Mouse (Mus musculus): ENCODE measurements around the gene Ugt1a5.
A peak's percentile ranks its signal among the peaks of the same experiment; 100 is the strongest.

Ugt1a5 gene

GRCm38 (mm10) chr1:88195687-88196086, 29.9 kb downstream of the Ugt1a5 start:
- no peak for DNase-seq (ENCODE audit: extremely low spot score, low read depth, low spot score)

- DNase-seq (ENCODE audit: extremely low spot score, low read depth, low spot score), result no peak
These were observed 31.6 kb downstream of the Ugt1a5 start for GRCm38 (mm10) chr1:88197443-88197842.

GRCm38 (mm10) chr1:88199996-88200395, 34.2 kb downstream of the Ugt1a5 start:
- no peak for DNase-seq (ENCODE audit: extremely low spot score, low read depth, low spot score)

GRCm38 (mm10) chr1:88200456-88200855, 34.6 kb downstream of the Ugt1a5 start, which contains the start of gene Ugt1a2:
TSS of gene Ugt1a2 (plus strand) at chr1:88200601.
- DNase-seq (ENCODE audit: extremely low spot score, low read depth, low spot score), result no peak

GRCm38 (mm10) chr1:88205294-88205922, 39.6 kb downstream of the Ugt1a5 start, which contains the start of gene Dnajb3:
TSS of gene Dnajb3 (minus strand) at chr1:88205782.
- peak; percentile 33 for DNase-seq (ENCODE audit: extremely low spot score, low read depth, low spot score)

GRCm38 (mm10) chr1:88206843-88207479, 41.1 kb downstream of the Ugt1a5 start:
- DNase-seq (ENCODE audit: extremely low spot score, low read depth, low spot score), result no peak

GRCm38 (mm10) chr1:88211812-88212211, 46.0 kb downstream of the Ugt1a5 start, which contains the start of gene Ugt1a1:
TSS of gene Ugt1a1 (plus strand) at chr1:88211959.
- no peak for DNase-seq (ENCODE audit: extremely low spot score, low read depth, low spot score)

GRCm38 (mm10) chr1:88212341-88213045, 46.7 kb downstream of the Ugt1a5 start:
- no peak for DNase-seq (ENCODE audit: extremely low spot score, low read depth, low spot score)

- no peak for DNase-seq (ENCODE audit: extremely low spot score, low read depth, low spot score)
These were observed 47.2 kb downstream of the Ugt1a5 start for GRCm38 (mm10) chr1:88213061-88213460.

- no peak for DNase-seq (ENCODE audit: extremely low spot score, low read depth, low spot score)
These were observed 48.1 kb downstream of the Ugt1a5 start for GRCm38 (mm10) chr1:88213766-88214461.

GRCm38 (mm10) chr1:88214462-88214952, 48.7 kb downstream of the Ugt1a5 start:
- no peak for DNase-seq (ENCODE audit: extremely low spot score, low read depth, low spot score)

- no peak for DNase-seq (ENCODE audit: extremely low spot score, low read depth, low spot score)
These were observed 49.9 kb downstream of the Ugt1a5 start for GRCm38 (mm10) chr1:88215466-88216380.

GRCm38 (mm10) chr1:88216551-88216950, 50.7 kb downstream of the Ugt1a5 start:
- DNase-seq (ENCODE audit: extremely low spot score, low read depth, low spot score), result no peak

- no peak for DNase-seq (ENCODE audit: extremely low spot score, low read depth, low spot score)
These were observed 51.3 kb downstream of the Ugt1a5 start for GRCm38 (mm10) chr1:88217144-88217543.

GRCm38 (mm10) chr1:88217576-88217975, 51.8 kb downstream of the Ugt1a5 start:
- no peak for DNase-seq (ENCODE audit: extremely low spot score, low read depth, low spot score)

- no peak for DNase-seq (ENCODE audit: extremely low spot score, low read depth, low spot score)
These were observed 52.2 kb downstream of the Ugt1a5 start for GRCm38 (mm10) chr1:88218051-88218450.

- no peak for DNase-seq (ENCODE audit: extremely low spot score, low read depth, low spot score)
These were observed 52.8 kb downstream of the Ugt1a5 start for GRCm38 (mm10) chr1:88218591-88218990.

GRCm38 (mm10) chr1:88219054-88219453, 53.2 kb downstream of the Ugt1a5 start:
- DNase-seq (ENCODE audit: extremely low spot score, low read depth, low spot score), result no peak

GRCm38 (mm10) chr1:88220336-88220735, 54.5 kb downstream of the Ugt1a5 start:
- no peak for DNase-seq (ENCODE audit: extremely low spot score, low read depth, low spot score)

GRCm38 (mm10) chr1:88222216-88222615, 56.4 kb downstream of the Ugt1a5 start:
- DNase-seq (ENCODE audit: extremely low spot score, low read depth, low spot score), result no peak

Data from hindlimb bud, embryonic 11.5 days (tissue).